Mouse (Mus musculus): ENCODE measurements around the gene Pilrb1. TPM values are rescaled to one million over a fixed set of nuclear protein-coding genes. Genes with fewer than 3 reads are reported as not detected.

The Pilrb1 gene
- total and polyA plus RNA-seq, 2 experiments from 2014 or later = not detected

DNA sequence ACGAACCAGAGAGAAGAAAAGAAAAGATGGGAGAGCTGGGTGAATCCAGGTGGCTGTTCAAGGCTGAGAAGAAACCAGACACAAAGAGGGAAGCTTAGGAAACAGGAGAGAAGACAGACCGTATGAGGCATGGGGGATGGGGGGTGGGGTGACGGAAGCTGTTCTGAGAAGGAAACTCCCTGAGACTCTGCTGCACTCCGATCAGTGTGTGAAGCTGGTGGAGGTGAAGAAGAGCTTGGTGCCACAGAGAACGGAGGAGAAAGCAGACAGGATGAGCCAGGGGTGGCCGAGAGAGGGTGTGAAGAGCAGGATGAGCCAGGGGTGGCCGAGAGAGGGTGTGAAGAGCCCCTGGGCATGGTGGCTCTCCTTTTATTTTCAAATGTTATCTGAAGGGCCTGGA, 31.5 kb downstream of the Pilrb1 start:
- ATAC-seq (no peak), DNase-seq (ENCODE audit: low spot score) (no peak)
- WGBS = 73% methylated on average over 7 of the region's 7 CpGs
- no peaks in the 10 kb centered on the region for H3K9me3 ChIP-seq (ENCODE audit: low read length)
- no peak overlapping the region for H3K27ac ChIP-seq
- H3K4me1 ChIP-seq (ENCODE audit: insufficient read depth, low read length) = no peaks in the 10 kb centered on the region
- no peaks in the 10 kb centered on the region for H3K36me3 ChIP-seq (ENCODE audit: insufficient read depth, low read length)
- H3K9ac ChIP-seq (replicated peaks; ENCODE audit: low read length) = no peak overlapping the region
- no peaks in the 10 kb centered on the region for H3K27me3 ChIP-seq (ENCODE audit: insufficient read depth, low read length)
- no peak overlapping the region for H3K4me3 ChIP-seq (ENCODE audit: low read length)
- H3K4me2 ChIP-seq (ENCODE audit: low read depth, low read length) = no peak overlapping the region
- TF ChIP-seq CTCF (IDR thresholded peaks at IDR 0.05; ENCODE audit: low read depth) = no peak

DNA sequence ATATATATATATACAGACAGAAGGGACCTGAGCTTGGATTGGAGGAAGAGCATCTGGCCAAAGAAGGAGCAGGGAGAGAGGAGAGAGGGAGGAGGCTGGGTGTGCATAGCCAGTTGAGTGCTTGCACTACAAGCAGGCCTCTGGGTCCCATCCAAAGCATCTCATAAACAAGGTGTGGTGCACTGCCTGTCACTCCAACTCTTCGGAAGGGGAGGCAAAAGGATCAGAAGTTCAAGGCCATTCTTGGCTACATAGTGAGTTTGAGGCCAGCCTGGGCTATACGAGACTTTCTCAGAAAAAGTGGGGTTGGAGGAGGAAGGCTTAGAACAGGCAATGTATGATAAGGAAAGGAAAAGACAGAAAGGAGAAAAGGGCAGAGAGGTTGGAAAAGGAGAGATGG, 31.9 kb downstream of the Pilrb1 start:
- TF ChIP-seq CTCF (IDR thresholded peaks at IDR 0.05; ENCODE audit: low read depth) = no peak
- Histone ChIP-seq H3K9me3 (ENCODE audit: low read length) (no peaks in the 10 kb centered on the region), H3K36me3 (ENCODE audit: insufficient read depth, low read length) (no peaks in the 10 kb centered on the region), H3K4me3 (ENCODE audit: low read length) (no peak overlapping the region), H3K4me1 (ENCODE audit: insufficient read depth, low read length) (no peaks in the 10 kb centered on the region), H3K9ac (replicated peaks; ENCODE audit: low read length) (no peak overlapping the region), H3K27me3 (ENCODE audit: insufficient read depth, low read length) (no peaks in the 10 kb centered on the region), H3K4me2 (ENCODE audit: low read depth, low read length) (no peak overlapping the region), H3K27ac (no peak overlapping the region)
- no peak for DNase-seq (ENCODE audit: low spot score)
- ATAC-seq = no peak
- WGBS = 79% methylated on average over 2 of the region's 2 CpGs

DNA sequence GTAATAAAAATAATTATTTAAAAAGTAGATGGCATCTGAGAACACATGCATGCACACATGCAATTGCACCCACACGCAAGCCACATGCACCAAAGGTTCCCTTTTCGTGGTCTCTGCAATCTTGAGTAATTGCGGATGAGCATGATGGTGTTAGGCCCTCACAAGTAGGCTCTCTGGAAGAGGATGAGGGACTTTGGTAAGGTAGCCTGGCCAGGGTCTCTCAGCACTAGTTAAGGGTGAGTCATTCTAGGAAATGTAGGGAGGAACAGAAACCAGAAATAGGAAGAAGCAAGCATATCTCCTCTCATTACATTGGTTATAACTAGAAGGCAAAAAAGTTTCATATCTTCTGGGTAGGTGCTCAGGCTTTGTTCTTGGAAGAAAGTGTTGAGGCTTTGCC, 32.9 kb downstream of the Pilrb1 start:
- Histone ChIP-seq H3K4me1 (ENCODE audit: insufficient read depth, low read length) (no peaks in the 10 kb centered on the region), H3K9ac (replicated peaks; ENCODE audit: low read length) (no peak overlapping the region), H3K4me2 (ENCODE audit: low read depth, low read length) (no peak overlapping the region), H3K4me3 (ENCODE audit: low read length) (no peak overlapping the region), H3K9me3 (ENCODE audit: low read length) (no peaks in the 10 kb centered on the region), H3K27ac (no peak overlapping the region), H3K27me3 (ENCODE audit: insufficient read depth, low read length) (no peaks in the 10 kb centered on the region), H3K36me3 (ENCODE audit: insufficient read depth, low read length) (no peaks in the 10 kb centered on the region)
- ATAC-seq (no peak), DNase-seq (ENCODE audit: low spot score) (no peak)
- TF ChIP-seq CTCF (IDR thresholded peaks at IDR 0.05; ENCODE audit: low read depth) = no peak
- 92% methylated on average over 3 of the region's 3 CpGs for WGBS

DNA sequence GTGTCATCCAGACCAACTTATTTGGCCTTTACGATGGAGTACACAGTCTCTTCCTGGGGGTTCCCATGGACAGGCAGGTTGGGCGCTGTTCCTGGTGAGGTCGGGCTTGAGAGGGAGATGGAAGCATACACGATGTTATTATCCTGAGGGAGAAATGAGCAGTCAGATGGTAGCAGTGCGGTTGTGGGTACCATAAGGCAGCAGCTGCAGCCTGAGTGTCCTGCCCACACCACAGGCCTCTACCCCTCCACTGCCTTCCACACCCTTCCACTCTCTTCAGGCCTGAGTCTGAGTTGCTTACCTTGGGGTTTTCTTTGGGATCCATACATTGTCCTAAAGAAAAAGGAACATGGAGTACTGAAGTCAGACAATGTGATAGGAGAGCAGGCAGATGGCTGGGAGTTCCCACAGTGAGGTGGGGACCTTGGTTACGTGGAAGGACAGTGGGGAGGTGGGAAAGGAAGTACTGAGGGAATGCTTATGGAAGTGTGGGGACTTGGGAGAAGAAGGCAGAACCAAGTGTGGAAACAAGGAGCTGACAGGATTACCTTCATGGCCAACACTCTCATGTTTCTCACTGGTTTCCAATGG, 34.4 kb downstream of the Pilrb1 start:
- DNase-seq (ENCODE audit: low spot score) = no peak
- H3K36me3 ChIP-seq (ENCODE audit: insufficient read depth, low read length) = no peaks in the 10 kb centered on the region
- H3K27me3 ChIP-seq (ENCODE audit: insufficient read depth, low read length) = no peaks in the 10 kb centered on the region
- H3K4me2 ChIP-seq (ENCODE audit: low read depth, low read length) = no peak overlapping the region
- H3K9ac ChIP-seq (replicated peaks; ENCODE audit: low read length) = no peak overlapping the region
- H3K4me3 ChIP-seq (ENCODE audit: low read length) = no peak overlapping the region
- no peak overlapping the region for H3K27ac ChIP-seq
- no peak for ATAC-seq
- no peaks in the 10 kb centered on the region for H3K4me1 ChIP-seq (ENCODE audit: insufficient read depth, low read length)
- TF ChIP-seq CTCF (IDR thresholded peaks at IDR 0.05; ENCODE audit: low read depth) = no peak
- no peaks in the 10 kb centered on the region for H3K9me3 ChIP-seq (ENCODE audit: low read length)
- WGBS = 95% methylated on average over 6 of the region's 6 CpGs

GRCm38 (mm10) chr5:137822602-137823001, 35.3 kb downstream of the Pilrb1 start:
- no peak for ATAC-seq
- Histone ChIP-seq H3K36me3 (ENCODE audit: insufficient read depth, low read length) (no peaks in the 10 kb centered on the region), H3K9me3 (ENCODE audit: low read length) (no peaks in the 10 kb centered on the region), H3K4me1 (ENCODE audit: insufficient read depth, low read length) (no peaks in the 10 kb centered on the region), H3K27me3 (ENCODE audit: insufficient read depth, low read length) (no peaks in the 10 kb centered on the region), H3K27ac (no peak overlapping the region), H3K4me3 (ENCODE audit: low read length) (no peak overlapping the region), H3K9ac (replicated peaks; ENCODE audit: low read length) (no peak overlapping the region), H3K4me2 (ENCODE audit: low read depth, low read length) (no peak overlapping the region)
- no peak for DNase-seq (ENCODE audit: low spot score)
- no peak for TF ChIP-seq CTCF (IDR thresholded peaks at IDR 0.05; ENCODE audit: low read depth)
- WGBS = 77% methylated on average over 1 of the region's 1 CpGs

DNA sequence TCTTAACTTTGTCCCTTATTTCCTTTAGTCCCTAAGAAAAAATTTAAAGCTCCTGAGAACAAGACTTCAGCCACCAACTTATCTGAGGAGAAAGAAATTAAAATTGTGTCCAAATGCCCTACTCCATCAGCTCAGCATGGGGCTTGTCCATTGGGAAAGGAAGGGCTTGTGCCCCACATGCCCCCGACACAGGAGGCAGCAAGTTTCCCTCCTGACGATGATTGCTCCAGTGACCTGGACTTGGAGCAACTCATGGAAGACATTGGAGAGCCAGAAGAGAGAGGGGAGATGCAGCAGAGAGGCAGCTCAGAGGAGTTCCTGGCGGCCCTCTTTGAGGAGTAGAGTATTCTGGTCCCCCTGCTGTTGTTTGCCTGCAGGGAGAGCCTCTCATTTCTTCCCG, 35.8 kb downstream of the Pilrb1 start:
- no peaks in the 10 kb centered on the region for H3K27me3 ChIP-seq (ENCODE audit: insufficient read depth, low read length)
- no peaks in the 10 kb centered on the region for H3K9me3 ChIP-seq (ENCODE audit: low read length)
- H3K4me1 ChIP-seq (ENCODE audit: insufficient read depth, low read length) = no peaks in the 10 kb centered on the region
- 50% methylated on average over 4 of the region's 4 CpGs for WGBS
- no peak overlapping the region for H3K4me2 ChIP-seq (ENCODE audit: low read depth, low read length)
- TF ChIP-seq CTCF (IDR thresholded peaks at IDR 0.05; ENCODE audit: low read depth) = no peak
- H3K27ac ChIP-seq = no peak overlapping the region
- H3K36me3 ChIP-seq (ENCODE audit: insufficient read depth, low read length) = no peaks in the 10 kb centered on the region
- H3K4me3 ChIP-seq (ENCODE audit: low read length) = no peak overlapping the region
- DNase-seq (ENCODE audit: low spot score) (no peak), ATAC-seq (no peak)
- H3K9ac ChIP-seq (replicated peaks; ENCODE audit: low read length) = no peak overlapping the region

GRCm38 (mm10) chr5:137817466-137818222, 40.3 kb downstream of the Pilrb1 start:
- Histone ChIP-seq H3K27me3 (ENCODE audit: insufficient read depth, low read length) (no peaks in the 10 kb centered on the region), H3K4me2 (ENCODE audit: low read depth, low read length) (no peak overlapping the region), H3K9ac (replicated peaks; ENCODE audit: low read length) (no peak overlapping the region), H3K4me3 (ENCODE audit: low read length) (no peak overlapping the region), H3K27ac (no peak overlapping the region), H3K9me3 (ENCODE audit: low read length) (no peaks in the 10 kb centered on the region), H3K36me3 (ENCODE audit: insufficient read depth, low read length) (no peaks in the 10 kb centered on the region), H3K4me1 (ENCODE audit: insufficient read depth, low read length) (no peaks in the 10 kb centered on the region)
- TF ChIP-seq CTCF (IDR thresholded peaks at IDR 0.05; ENCODE audit: low read depth) = no peak
- DNase-seq (ENCODE audit: low spot score) = no peak
- ATAC-seq = no peak
- 75% methylated on average over 4 of the region's 4 CpGs for WGBS
